Mouse (Mus musculus): ENCODE measurements around the gene Dlgap3.

Dlgap3 gene

GRCm38 (mm10) chr4:127215799-127216198 is 46.8 kb downstream of the Dlgap3 start:
- no peak for DNase-seq (ENCODE audit: low spot score in 2 of 2)

- no peak for DNase-seq (ENCODE audit: low spot score in 2 of 2)
Observed at GRCm38 (mm10) chr4:127216251-127216651, 47.2 kb downstream of the Dlgap3 start.

DNA sequence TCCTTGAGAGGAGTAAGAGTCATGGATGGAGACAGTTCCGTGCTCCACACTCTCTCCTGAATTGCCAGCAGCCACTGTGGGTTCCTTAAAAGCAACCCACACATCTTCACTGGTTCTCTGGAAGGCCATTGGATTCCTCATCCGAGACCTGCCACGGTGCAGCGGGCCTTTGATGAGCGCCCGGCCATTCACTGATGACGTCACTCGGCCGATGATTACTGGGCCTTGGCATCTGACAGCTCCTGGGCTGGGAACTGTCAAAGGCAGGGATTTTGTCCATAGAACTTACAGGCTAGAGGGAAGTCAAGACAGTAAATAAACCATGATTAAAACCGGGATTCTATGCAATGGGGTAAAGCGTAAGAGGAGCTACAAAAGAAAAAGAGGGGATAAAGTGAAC is 48.0 kb downstream of the Dlgap3 start:
- DNase-seq (ENCODE audit: low spot score in 2 of 2) = no peak

DNA sequence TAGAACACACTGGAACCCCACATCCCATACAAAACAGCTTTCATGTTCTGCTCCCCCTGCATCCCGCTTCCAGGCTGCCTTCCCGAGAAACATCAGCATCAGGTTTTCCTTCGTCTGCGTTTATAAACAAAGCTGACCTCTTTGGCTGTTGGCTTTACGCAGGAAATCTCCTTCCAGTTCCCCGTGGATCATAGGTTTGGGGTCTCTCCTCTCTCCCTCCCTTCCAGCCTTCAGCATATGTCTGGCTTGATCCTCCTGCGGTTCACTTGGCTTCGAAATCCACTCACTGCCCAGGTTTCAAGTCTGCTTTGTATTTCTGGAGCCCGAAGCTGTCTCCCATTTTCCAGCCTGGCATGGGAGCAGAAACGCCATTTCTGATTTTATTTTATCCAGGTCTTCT is 54.3 kb downstream of the Dlgap3 start:
- DNase-seq (ENCODE audit: low spot score in 2 of 2) = no peak

- no peak for DNase-seq (ENCODE audit: low spot score in 2 of 2)
Observed at GRCm38 (mm10) chr4:127223755-127224154, 54.8 kb downstream of the Dlgap3 start.

DNA sequence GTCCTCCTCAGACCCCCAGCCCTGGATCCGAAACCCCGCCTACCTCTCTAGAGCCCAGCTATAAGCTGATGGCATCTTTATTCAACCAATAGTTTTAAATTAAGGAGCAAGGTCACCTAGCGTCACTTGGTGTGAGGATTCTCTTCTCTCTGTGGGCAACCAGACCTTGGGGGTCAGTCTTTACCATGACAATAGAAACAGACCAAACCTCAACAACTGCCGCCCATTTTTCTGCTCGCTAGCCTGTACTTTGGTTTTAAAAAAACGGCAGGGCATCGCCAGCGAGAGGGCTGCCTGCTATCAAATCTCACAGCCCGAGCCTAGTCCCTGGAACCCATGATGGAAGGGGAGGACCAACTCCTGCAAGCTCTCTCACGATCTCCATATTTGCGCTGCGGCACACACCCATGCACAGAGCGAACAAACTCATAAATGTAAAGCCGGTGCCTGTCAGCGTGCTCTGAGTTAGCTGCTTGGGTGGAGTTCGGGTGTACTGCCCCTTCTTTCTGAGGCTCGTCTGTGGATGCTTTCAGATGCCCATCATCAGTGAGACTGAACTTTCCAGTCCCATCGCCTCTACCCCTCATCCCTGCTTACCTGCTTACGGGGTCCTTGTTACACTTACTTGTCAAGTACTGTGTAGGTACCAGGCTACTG is 55.6 kb downstream of the Dlgap3 start:
- DNase-seq (ENCODE audit: low spot score in 2 of 2) = no peak

- DNase-seq (ENCODE audit: low spot score in 2 of 2) = no peak
Observed at GRCm38 (mm10) chr4:127226067-127226466, 57.1 kb downstream of the Dlgap3 start.

- no peak for DNase-seq (ENCODE audit: low spot score in 2 of 2)
Observed at GRCm38 (mm10) chr4:127227051-127227673, 58.2 kb downstream of the Dlgap3 start.

DNA sequence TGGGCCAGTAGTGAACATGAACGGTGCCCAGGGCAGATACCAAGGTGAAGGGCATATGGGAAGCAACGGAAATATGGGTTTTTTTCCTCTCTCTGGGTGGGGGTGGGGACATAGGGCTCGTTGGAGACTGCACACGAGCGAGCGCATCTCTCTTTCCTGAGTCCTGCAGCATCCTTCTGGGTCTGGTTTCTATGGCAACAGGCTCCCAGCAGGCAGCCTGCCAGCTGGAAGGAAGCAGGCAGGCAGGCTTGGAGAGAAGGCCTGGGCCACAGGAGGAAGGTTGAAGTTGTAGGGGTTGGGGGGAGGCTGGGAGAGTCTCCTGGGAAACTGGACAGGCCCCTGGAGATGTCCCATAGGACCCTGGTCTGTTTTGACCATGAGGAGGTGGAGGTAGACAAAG is 63.0 kb downstream of the Dlgap3 start:
- DNase-seq (ENCODE audit: low spot score in 2 of 2) = peak; percentile 80 to 84

- peak in 1 of 2 experiments; percentile 42 for DNase-seq (ENCODE audit: low spot score in 2 of 2)
Observed at GRCm38 (mm10) chr4:127232551-127232950, 63.5 kb downstream of the Dlgap3 start.

- DNase-seq (ENCODE audit: low spot score in 2 of 2) = no peak
Observed at GRCm38 (mm10) chr4:127233416-127234125, 64.6 kb downstream of the Dlgap3 start.

GRCm38 (mm10) chr4:127235742-127236487 is 66.9 kb downstream of the Dlgap3 start:
- DNase-seq (ENCODE audit: low spot score in 2 of 2) = peak; percentile 57 to 84

DNA sequence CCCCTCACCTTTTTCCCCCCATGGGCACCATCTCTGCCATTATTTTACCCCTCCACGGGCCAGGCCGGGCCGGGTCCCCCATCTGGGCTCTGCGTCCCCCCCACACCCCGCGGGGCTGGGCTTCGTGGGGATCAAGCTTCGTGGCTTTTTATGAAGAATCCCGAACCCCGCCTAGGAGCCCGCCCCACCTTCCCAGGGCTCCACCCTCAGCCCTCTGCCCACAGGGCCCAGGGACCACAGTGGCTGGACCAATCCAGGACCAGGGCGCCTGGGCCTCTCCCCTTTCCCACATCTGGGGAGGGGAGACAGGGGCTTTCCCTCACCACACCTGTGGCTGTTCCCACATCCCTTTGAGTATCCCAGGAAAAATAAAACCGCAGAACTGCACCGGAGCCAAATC is 67.6 kb downstream of the Dlgap3 start:
- DNase-seq (ENCODE audit: low spot score in 2 of 2) = no peak

DNA sequence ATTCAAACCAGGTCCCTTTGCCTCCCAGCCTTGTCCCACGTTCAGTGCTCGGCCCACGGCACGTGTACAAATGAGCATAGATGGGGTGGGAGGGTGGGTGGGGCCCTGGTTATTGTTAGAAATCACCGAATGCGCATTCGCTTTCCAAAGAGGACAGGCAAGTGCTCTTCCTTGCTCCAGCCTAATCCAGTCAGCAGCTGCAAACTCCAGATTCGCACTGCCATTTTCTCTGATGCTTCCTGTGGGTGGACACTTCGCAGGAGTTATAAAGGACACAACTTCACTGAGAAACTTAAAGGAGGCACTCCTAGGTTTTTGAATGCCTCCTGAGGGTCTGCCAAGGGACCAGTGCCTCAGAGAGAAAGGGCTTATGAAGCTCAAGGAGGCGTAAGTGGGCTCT is 68.3 kb downstream of the Dlgap3 start:
- DNase-seq (ENCODE audit: low spot score in 2 of 2) = no peak

DNA sequence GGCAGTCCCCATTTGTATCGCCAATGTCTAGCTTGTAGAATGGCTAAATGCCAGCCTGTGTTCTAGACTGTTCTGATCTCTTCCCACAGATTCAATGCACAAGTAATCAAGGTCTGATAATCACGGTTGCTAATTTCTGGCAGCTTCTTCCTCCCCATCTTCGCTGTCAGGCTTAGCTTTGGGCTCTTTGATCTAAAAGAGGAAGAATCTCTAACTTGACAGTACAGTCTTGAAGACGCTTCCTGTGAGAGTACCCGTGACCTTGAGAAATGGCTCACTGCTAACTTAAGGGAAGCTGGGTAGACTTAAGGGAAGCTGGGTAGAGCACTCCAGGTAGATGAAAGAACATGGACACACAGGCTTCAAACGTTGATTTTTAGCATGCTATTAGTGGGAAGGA is 73.7 kb downstream of the Dlgap3 start:
- DNase-seq (ENCODE audit: low spot score in 2 of 2) = no peak

- peak; percentile 96 to 98 for DNase-seq (ENCODE audit: low spot score in 2 of 2)
Observed at GRCm38 (mm10) chr4:127243552-127243951, 74.5 kb downstream of the Dlgap3 start, which contains the start of gene Smim12. TSS of gene Smim12 (plus strand) at chr4:127243784.

DNA sequence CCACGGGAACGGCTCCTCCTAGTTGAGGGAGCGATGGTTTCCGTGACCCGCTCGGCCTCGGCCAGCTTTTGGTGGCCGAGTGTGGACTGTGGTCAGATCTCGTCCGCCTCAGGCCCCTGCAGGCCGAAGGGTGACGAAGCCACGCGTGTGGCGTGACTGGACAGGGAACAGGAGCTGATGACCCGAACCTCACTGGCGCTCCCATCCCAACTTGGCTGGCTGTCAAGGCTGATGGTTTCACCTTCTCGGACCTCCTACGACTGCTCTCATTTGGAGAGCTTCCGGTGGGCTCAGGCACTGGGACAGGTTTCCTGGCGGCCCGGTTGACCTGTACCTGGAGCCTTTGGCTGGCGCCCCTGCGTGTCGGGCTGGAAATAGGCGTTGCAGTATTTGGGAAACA is 74.9 kb downstream of the Dlgap3 start:
- DNase-seq (ENCODE audit: low spot score in 2 of 2) = no peak

- DNase-seq (ENCODE audit: low spot score in 2 of 2) = peak; percentile 85 to 94
Observed at GRCm38 (mm10) chr4:127249701-127250349, 80.8 kb downstream of the Dlgap3 start.

- DNase-seq (ENCODE audit: low spot score in 2 of 2) = peak in 1 of 2 experiments; percentile 44
Observed at GRCm38 (mm10) chr4:127251963-127252585, 83.1 kb downstream of the Dlgap3 start.

DNA sequence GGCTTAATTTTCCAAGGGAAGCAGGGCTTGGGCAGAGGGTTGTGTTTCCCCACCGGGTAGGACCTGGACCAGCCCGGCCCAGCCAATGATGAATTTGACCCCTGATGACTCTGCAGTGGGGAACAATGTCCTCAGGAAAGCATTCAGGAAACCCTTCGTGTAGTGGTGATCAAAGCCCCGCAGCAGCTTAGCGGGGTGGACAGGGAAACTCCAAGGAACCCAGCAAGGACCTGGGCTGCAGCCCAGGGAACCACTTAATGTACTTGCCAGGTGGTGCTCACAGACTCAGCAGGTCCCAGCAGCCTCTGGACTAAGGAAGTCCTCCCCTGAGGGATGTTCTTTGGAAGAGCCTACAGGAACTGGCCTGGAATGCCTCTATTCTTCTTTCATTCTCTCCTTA is 87.7 kb downstream of the Dlgap3 start:
- no peak for DNase-seq (ENCODE audit: low spot score in 2 of 2)
